Mouse (Mus musculus) CH12.LX (cell line): Measurements from ENCODE around the gene Oas1d.
"Not testable (repeated sequence)": the region's sequence is repeated elsewhere in the genome, so short reads cannot be mapped to it uniquely, and the experiment has no call there.

Source experiments
- CHD2 ChIP-seq: IDR thresholded peaks from 2 replicates; pipeline ENCODE4 v1.6.1; 2011; ENCODE audit warnings: low read length, improper control_type of control experiment
- MAX ChIP-seq: IDR thresholded peaks from 2 replicates; pipeline ENCODE4 v1.6.1; 2011; ENCODE audit warnings: low read length, improper control_type of control experiment
- POLR2A ChIP-seq: IDR thresholded peaks from 2 replicates; pipeline ENCODE4 v1.6.1; 2011; ENCODE audit warnings: low read depth, mild to moderate bottlenecking, improper control_type of control experiment, low read length
- POLR2AphosphoS2 ChIP-seq: IDR thresholded peaks from 2 replicates; pipeline ENCODE4 v1.6.1; 2011; ENCODE audit warnings: low read depth, low read length, improper control_type of control experiment
- SIN3A ChIP-seq: IDR thresholded peaks from 2 replicates; pipeline ENCODE4 v1.6.1; 2012; ENCODE audit warnings: low read length, improper control_type of control experiment, inconsistent platforms

DNA sequence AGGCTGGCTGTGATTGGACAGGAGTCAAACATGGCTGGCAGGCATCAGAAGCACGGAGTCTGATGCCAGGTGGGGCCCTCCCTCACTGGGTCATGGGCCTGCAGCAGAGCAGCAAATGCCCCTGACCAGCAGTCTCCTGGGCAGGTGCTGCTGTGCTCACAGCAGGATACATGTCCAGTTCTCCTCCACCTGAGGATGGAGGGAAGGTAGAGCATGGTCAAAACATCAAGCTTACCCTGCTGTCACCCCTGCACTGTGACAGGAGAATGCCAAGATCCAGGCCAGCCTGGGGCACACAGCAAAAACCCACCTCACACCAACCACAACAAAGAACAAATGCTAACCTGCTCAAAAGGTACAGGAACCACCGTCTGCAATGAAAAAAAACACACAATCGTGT, 37.5 kb upstream of the Oas1d start:
- not testable (repeated sequence) for TF ChIP-seq CHD2, MAX, POLR2A, SIN3A, POLR2AphosphoS2
